Mouse (Mus musculus) embryo, embryonic 10.5 days (tissue): ENCODE data around the gene Strn.
"Not testable (repeated sequence)": the region's sequence is repeated elsewhere in the genome, so short reads cannot be mapped to it uniquely, and the experiment has no call there.

Source experiments
- DNase-seq: peaks from one replicate; pipeline ENCODE4 v3.0.0-alpha.2; 2015; ENCODE audit warnings: low spot score

Strn gene

DNA sequence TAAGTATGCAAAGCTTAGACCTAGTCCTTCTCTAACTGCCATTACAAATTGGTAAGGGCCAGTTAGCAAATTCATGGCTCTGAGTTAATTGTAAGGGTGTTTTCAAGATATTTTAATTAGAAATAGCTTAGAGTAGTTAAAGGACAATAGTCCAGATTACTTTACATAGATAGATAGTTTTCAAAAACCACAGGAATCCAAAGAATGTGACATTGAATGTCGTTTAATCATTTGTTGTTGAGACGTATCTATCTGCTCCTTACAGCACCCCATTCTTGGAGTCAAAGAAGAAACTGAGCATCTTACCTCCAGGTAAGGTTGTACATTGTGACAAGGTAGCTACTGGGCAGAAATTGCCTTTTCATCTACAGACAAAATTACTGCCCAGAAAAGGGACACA, 26.7 kb downstream of the Strn start:
- DNase-seq: no peak

DNA sequence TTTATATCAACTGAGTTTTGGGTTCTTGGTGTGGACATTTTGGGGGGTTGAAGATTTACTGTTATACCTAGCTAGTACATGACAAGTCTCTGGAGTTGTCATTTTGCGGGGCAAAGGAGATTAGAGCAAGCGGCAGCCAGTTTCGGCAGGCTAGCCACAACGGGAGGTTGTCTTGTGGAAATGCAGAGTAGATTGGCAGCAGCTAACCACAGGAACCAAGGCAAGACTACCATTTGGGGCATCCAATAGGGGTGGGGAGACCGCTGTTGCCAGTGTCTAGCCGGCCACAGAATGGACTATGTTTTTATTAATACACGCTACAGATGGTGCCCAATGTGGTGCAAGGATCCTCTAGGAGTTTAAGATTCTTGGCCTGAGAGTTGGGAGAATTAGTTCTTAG, 28.6 kb downstream of the Strn start:
- DNase-seq: no peak

GRCm38 (mm10) chr17:78702988-78703387, 34.0 kb downstream of the Strn start:
- no peak for DNase-seq

- no peak for DNase-seq
Observed at GRCm38 (mm10) chr17:78698965-78699364, 38.0 kb downstream of the Strn start.

- no peak for DNase-seq
Observed at GRCm38 (mm10) chr17:78697462-78697861, 39.5 kb downstream of the Strn start.

GRCm38 (mm10) chr17:78696922-78697321, 40.1 kb downstream of the Strn start:
- DNase-seq: no peak

DNA sequence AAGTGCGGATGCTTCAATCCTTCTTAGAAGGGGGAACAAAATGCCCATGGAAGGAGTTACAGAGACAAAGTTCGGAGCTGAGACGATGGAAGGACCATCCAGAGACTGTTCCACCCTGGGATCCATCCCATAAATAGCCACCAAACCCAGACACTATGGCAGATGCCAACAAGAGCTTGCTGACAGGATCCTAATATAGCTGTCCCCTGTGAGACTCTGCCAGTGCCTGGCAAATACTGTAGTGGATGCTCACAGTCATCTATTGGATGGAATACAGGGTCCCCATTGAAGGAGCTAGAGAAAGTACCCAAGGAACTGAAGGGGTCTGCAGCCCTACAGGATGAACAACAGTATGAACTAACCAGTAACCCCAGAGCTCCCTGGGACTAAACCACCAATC, 47.8 kb downstream of the Strn start:
- not testable (repeated sequence) for DNase-seq

DNA sequence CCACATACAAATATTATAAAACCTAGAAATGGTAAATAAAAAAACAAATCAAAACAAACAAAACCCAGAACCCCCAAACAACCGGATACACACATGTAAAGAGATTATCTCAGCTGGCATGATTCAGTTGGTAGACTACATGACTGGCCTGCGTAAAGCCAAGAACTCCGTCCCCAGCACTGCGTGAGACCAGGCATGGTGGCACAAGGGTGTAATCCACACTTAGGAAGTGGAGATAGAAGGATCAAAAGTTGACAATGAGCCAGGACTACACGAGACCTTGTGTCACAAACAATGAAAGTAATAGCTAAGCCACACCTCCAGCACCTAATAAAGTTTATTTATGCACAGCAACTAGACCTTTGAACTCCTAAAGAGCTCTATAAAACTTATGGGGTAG, 49.0 kb downstream of the Strn start:
- no peak for DNase-seq

GRCm38 (mm10) chr17:78685004-78685403, 52.0 kb downstream of the Strn start:
- DNase-seq: no peak

DNA sequence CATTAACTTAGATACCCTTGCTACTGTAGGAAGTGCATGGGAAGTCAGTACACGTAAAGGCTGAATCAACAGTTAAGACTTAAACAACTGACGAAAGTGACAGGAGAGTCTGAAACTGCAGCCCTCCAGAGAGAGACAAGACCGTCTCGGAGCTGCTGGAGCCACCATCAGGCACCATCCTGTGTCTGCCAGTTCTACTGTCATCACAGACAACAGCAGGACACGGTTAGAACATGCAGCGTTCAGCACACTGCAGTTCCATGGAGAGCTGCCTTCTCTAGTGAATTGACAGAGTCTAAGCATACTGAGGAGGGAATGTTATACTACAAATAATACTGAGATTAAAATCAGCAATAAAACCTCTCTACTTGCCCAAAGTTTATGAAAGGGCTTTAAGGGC, 54.6 kb downstream of the Strn start:
- no peak for DNase-seq

DNA sequence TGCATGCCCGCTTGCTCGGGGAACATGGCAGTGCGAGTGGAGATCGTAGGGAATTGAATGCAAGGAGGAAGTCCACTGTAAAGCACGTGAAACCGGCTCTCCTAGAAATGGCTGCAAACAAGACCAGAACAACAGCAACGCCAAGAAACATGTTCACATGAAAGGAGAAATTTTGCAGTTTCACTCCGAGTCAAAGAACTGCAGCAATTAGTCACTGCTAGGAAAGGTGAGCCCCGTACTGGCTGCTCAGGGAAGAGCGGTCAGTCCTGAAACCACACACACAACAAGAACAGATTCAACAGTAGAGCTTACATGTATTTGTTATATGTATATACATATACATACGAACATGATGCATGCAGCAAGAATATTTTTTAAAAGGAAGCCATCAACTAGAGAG, 57.5 kb downstream of the Strn start:
- no peak for DNase-seq

DNA sequence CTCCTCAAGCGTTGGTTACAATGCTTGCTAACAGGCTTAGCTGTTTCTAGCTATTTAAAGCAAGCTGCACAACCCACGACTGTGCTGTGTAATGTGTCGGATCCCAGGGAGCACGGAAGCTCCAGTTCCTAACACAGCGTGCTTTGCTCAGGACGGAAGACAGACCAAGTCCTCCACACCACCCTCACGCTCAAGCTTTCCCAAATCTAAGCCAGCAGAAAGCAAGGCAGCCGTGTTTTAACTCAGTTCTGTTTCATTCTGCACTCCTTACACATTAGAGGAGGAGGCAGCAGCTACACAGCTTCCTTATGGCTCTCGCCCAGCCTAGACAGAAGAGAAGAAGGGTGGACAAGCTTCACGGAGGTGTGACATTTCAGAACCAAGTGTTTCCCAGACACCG, 60.2 kb downstream of the Strn start:
- DNase-seq: no peak

GRCm38 (mm10) chr17:78664962-78665545, 71.9 kb downstream of the Strn start:
- DNase-seq: no peak

DNA sequence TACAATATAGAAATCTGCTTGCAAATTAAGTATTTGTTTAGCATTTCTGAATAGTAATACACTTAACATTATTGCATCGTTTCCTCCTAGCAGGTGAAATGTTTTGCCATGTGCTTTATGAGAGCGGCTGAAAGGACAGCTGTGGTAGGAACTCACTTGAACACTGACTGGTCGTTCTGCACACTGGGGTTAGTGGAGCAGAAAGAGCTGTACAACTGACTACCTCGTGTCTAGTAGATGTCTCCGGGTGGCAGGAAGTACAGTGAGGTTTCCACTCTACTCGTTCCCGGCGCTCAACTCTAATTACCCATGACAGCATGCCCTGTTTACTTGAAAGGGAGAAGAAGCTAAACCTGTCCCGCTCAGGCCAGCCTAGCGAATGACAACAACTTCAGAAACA, 82.2 kb downstream of the Strn start:
- DNase-seq: no peak

- no peak for DNase-seq
Observed at GRCm38 (mm10) chr17:78643853-78644475, 93.0 kb downstream of the Strn start.

DNA sequence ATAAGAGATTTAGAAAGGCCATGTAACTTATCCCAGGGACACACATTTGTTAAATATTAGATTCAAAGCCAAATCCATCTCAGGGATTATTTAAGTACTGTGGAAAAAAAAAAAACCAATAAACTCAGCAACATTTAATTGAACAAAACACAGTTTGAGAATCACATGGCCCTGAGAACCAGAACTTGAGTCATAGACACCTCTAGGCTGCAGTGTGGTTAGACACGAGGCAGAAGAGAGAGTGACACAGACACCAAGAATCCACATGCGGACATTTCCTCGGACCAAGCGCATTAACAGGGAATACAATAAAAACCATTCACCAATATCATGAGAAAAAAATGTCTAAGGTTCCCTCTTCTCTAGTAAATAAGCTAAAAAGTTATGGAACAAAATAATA, 94.7 kb downstream of the Strn start:
- DNase-seq: no peak

- DNase-seq: no peak
Observed at GRCm38 (mm10) chr17:78640387-78640786, 96.6 kb downstream of the Strn start.

DNA sequence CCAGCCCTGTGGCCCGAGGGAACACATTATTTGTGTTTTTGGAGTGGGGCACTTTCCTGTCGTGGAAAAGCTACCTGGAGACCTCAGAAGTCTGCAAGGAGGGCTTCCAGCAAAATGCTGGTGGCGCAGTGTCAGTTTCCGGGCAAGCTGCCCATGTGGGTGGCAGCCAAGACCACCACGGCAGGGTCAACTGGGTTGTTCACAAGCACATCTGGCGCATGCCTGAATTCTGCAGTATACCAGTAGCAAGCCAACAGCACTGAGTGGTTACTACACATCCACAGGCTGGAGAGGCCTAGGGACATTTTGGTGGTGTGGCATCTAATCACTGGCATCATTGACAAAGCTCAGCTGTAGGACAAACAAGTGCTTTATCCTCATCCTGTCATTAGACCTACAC, 97.9 kb downstream of the Strn start:
- no peak for DNase-seq

DNA sequence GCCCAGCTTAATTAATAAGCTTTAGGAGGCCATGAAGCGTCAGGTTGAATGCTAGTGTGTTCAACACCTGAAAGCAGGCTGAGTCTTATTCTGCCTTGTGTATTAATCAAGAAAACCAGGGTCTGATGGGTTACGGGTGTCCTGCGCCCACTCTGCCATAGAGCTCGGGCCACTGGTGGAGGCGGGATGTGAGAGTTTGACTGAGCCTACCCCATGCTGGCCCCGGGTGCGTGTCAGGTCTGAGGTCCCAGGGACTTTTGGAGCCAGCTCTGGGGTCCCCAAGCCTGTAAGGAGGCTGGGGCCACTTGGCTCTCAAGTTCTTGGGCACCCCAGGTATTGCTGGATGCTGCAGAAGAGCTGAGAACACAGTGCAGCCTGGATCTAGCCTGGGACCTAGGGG, 99.9 kb downstream of the Strn start:
- no peak for DNase-seq

DNA sequence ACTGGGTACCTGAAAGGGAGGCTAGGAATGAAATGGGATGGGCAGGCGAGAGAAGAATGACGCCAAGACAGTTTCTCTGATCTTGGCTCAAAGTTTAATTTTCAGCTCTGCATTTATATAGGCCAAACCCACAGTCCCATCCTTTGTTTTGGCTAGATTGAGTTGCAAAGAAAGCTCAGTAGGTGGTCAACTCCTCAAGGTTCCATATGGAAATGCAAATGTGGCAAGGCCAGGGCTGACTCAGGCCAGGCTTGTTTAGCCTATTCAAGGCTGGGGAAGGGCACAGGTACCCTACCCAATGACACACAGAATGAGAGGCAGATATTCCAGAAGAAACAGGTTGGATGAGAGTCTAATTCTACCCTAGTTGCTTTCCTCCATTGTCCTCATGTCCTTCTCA, 101.4 kb downstream of the Strn start:
- DNase-seq: no peak

GRCm38 (mm10) chr17:78624941-78625340, 112.1 kb downstream of the Strn start:
- no peak for DNase-seq

DNA sequence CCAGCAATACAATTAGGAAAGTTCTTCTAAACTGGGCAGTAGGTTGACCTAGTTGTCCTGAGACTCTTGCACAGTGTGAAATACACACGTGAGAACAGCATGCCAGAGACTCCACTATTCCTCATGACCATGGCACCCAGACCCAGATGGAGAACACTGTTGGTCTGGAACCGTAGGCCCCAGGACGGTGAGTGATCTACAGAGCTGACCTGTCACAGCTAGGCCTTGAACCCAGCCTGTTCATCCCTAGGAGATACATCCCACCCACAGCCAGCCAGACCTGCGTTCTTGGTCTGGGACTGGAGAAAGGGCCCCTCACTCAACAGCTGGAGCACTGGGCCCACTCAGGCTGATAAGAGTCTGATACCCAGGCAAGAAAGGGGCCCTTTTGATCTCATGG, 115.1 kb downstream of the Strn start:
- no peak for DNase-seq

- no peak for DNase-seq
Observed at GRCm38 (mm10) chr17:78620740-78621139, 116.3 kb downstream of the Strn start.

DNA sequence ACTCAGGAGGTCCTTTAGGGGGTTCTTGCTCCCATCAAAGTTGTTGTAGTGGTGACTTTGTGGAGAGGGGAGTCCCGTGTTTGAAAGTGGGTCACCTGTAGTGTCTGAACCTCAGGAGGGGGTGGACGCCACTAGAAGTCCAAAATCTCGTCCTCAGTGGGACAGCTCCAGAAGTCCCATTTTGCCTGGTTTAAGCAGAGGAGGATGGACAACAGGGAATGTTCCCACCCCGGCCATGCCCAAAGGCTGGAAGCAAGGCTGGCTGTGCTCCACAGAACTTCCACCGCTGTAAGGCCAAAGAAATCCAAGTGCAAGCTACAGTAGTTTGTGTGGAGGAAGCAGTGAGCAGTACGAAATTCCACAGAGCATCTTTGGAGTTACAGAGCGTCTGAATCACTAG, 117.0 kb downstream of the Strn start:
- DNase-seq: no peak
